In the genomic region with DNA sequence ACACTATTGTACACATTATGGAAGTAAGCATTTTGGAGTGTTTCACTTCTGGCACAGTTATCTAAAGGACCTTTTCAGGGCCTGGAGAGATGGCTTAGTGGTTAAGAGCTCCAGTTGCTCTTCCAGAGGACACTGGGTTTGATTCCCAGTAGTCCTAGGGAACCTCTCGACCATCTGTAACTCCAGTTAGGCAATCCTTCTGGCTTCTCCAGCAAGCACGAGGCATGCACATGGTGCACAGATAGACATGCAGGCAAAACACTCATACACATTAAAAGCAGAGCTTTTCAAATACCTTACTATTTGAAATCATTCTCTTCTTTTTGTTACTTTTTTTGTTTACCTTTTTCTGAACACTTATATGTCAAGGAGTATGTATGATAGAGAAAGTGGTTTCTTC, we compare ENCODE assay signal across 19 mouse cellular contexts.
"Had no signal": no experiment of that assay in that cellular context is flagged by ENCODE, and none has a peak within 500 bp of the region (broad histone marks: within the 10 kb centered on the region; RNA-seq: fewer than 3 reads in every experiment).

No protein-coding gene starts in this region.

- H3K9ac ChIP-seq: limb, embryonic 13.5 days; liver, embryonic 14.5 days; liver, postnatal 0 days; lung, embryonic 14.5 days; midbrain, embryonic 12.5 days; midbrain, embryonic 15.5 days; stomach, embryonic 15.5 days had no signal

- H3K36me3 ChIP-seq: limb, embryonic 10.5 days; limb, embryonic 13.5 days; midbrain, embryonic 12.5 days; midbrain, embryonic 15.5 days; stomach, embryonic 15.5 days had no signal

- H3K9me3 ChIP-seq: limb, embryonic 10.5 days; limb, embryonic 13.5 days; midbrain, embryonic 12.5 days; midbrain, embryonic 15.5 days; stomach, embryonic 15.5 days had no signal

- H3K27ac ChIP-seq: limb, embryonic 10.5 days; limb, embryonic 13.5 days; liver, embryonic 14.5 days; macrophage; midbrain, embryonic 12.5 days; midbrain, embryonic 15.5 days; stomach, embryonic 15.5 days had no signal

- H3K27me3 ChIP-seq: limb, embryonic 13.5 days; midbrain, embryonic 12.5 days; midbrain, embryonic 15.5 days; stomach, embryonic 15.5 days had no signal

- H3K4me3 ChIP-seq: limb, embryonic 10.5 days; limb, embryonic 13.5 days; midbrain, embryonic 12.5 days; midbrain, embryonic 15.5 days; stomach, embryonic 15.5 days had no signal

- ATAC-seq: liver, postnatal 0 days; lung, postnatal 0 days; midbrain, embryonic 15.5 days had no signal

- H3K4me2 ChIP-seq: limb, embryonic 13.5 days; lung, embryonic 14.5 days; midbrain, embryonic 12.5 days; midbrain, embryonic 15.5 days; stomach, embryonic 15.5 days had no signal

- DNase-seq: kidney, adult 8-10 months; kidney, postnatal 14 days; kidney, postnatal 4 days; liver; liver, postnatal 0 days; lung, embryonic 14.5 days; right cerebral cortex, adult 18-20 months; right cerebral cortex, postnatal 14 days; right cerebral cortex, postnatal 4 days; spleen, adult 18-20 months; thymus, postnatal 25 days had no signal

- H3K4me1 ChIP-seq: midbrain, embryonic 12.5 days; midbrain, embryonic 15.5 days; stomach, embryonic 15.5 days had no signal
